Mouse (Mus musculus): ENCODE measurements at regions not wholly inside any gene's neighbourhood (a gene's known extent, or its start where the extent isn't known, plus 50 kb on each side); places are given as distances from the start of the nearest gene placed in this dataset.

DNA sequence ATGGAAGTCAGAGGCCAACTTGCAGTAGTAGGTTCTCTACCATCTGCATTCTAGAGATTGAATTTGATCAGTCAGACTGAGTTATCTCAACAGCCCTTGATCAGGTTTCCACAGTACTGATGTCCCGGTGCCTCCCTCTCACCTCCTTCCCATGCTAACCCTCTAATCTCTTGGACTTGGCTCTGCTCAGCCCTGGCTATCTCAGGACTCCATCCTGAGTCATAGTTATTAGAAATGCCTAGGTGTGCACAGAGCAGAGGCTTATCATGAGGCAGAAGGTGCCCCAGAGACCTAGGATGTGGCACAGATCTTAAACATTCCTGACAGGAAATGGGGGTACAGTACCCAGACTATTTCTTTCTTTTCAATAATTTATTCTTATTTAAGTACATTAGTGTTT, 87.3 kb downstream of the Snrpe start:
- H3K27ac ChIP-seq (ENCODE audit: low read depth, low read length) = no peak overlapping the region
- no peak overlapping the region for H3K9ac ChIP-seq (ENCODE audit: low read depth, low read length)
- no peaks in the 10 kb centered on the region for H3K36me3 ChIP-seq (ENCODE audit: control insufficient read depth, insufficient read depth, low read length)
- no peak overlapping the region for H3K4me3 ChIP-seq (ENCODE audit: low read depth, low read length)
- DNase-seq (ENCODE audit: low spot score) = no peak
- H3K4me2 ChIP-seq (replicated peaks; ENCODE audit: low read depth, low read length) = no peak overlapping the region
- ATAC-seq (ENCODE audit: low FRiP score) = no peak
- H3K27me3 ChIP-seq (ENCODE audit: control insufficient read depth, insufficient read depth, low read length) = no peaks in the 10 kb centered on the region
- no peaks in the 10 kb centered on the region for H3K9me3 ChIP-seq (ENCODE audit: control insufficient read depth, low read length)
- H3K4me1 ChIP-seq (replicated peaks; ENCODE audit: control insufficient read depth, insufficient read depth, low read length) = no peaks in the 10 kb centered on the region
- 100% methylated on average over 1 of the region's 1 CpGs for WGBS

DNA sequence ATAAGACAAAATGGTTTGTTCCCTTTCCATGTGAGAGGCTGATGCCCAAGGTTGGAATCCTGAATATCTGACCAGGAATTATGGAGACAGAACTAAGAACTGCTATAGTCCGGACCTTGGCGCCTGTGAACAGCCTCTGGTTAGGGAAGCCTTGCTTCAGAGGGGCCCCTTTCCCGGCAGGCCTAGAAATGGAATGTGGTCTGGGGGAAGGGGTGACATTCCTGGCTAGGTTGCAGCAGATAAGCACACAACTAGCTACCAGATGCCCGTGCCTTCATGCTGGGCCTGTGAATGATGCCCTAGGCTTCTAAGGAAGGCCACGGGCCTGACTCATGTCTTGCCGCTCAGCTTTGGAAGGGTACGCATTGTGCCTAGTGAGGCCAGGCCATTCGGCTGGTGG, 89.4 kb downstream of the Snrpe start:
- no peak for ATAC-seq (ENCODE audit: low FRiP score)
- 80% methylated on average over 8 of the region's 8 CpGs for WGBS
- Histone ChIP-seq H3K4me1 (replicated peaks; ENCODE audit: control insufficient read depth, insufficient read depth, low read length) (no peaks in the 10 kb centered on the region), H3K4me3 (ENCODE audit: low read depth, low read length) (no peak overlapping the region), H3K9me3 (ENCODE audit: control insufficient read depth, low read length) (no peaks in the 10 kb centered on the region), H3K9ac (ENCODE audit: low read depth, low read length) (no peak overlapping the region), H3K36me3 (ENCODE audit: control insufficient read depth, insufficient read depth, low read length) (no peaks in the 10 kb centered on the region), H3K27ac (ENCODE audit: low read depth, low read length) (no peak overlapping the region), H3K4me2 (replicated peaks; ENCODE audit: low read depth, low read length) (no peak overlapping the region), H3K27me3 (ENCODE audit: control insufficient read depth, insufficient read depth, low read length) (no peaks in the 10 kb centered on the region)
- no peak for DNase-seq (ENCODE audit: low spot score)

- no peaks in the 10 kb centered on the region for H3K27me3 ChIP-seq (ENCODE audit: control insufficient read depth, insufficient read depth, low read length)
- H3K27ac ChIP-seq (ENCODE audit: low read depth, low read length) = no peak overlapping the region
- H3K36me3 ChIP-seq (ENCODE audit: control insufficient read depth, insufficient read depth, low read length) = no peaks in the 10 kb centered on the region
- no peak overlapping the region for H3K4me3 ChIP-seq (ENCODE audit: low read depth, low read length)
- H3K9me3 ChIP-seq (ENCODE audit: control insufficient read depth, low read length) = no peaks in the 10 kb centered on the region
- 93% methylated on average over 5 of the region's 5 CpGs for WGBS
- H3K4me1 ChIP-seq (replicated peaks; ENCODE audit: control insufficient read depth, insufficient read depth, low read length) = no peaks in the 10 kb centered on the region
- DNase-seq (ENCODE audit: low spot score) (no peak), ATAC-seq (ENCODE audit: low FRiP score) (no peak)
- no peak overlapping the region for H3K4me2 ChIP-seq (replicated peaks; ENCODE audit: low read depth, low read length)
- H3K9ac ChIP-seq (ENCODE audit: low read depth, low read length) = no peak overlapping the region
These were observed 92.8 kb upstream of the Sox13 start for GRCm38 (mm10) chr1:133517020-133517419.

DNA sequence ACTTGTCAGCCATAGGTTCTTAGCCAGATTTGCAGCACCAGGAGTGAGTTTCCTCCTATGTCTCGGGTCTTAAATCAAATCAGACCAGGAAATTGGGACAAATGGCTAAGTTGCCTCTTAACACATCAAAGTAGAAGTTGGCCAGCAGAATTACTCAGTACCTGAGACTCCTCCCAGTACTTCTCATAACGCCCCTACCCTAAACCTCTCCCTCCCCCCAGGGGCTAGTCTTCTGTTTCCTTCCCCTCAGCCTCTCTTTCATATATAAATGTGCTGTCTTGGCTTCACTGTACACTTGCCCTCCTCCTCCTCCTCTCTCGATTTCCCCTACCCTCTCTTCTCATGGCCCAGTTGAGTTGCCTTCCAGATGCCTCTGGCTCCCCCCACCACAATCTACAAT, 79.9 kb upstream of the Sox13 start:
- Histone ChIP-seq H3K27me3 (ENCODE audit: control insufficient read depth, insufficient read depth, low read length) (no peaks in the 10 kb centered on the region), H3K9ac (ENCODE audit: low read depth, low read length) (no peak overlapping the region), H3K4me2 (replicated peaks; ENCODE audit: low read depth, low read length) (no peak overlapping the region), H3K27ac (ENCODE audit: low read depth, low read length) (no peak overlapping the region), H3K4me1 (replicated peaks; ENCODE audit: control insufficient read depth, insufficient read depth, low read length) (no peaks in the 10 kb centered on the region), H3K4me3 (ENCODE audit: low read depth, low read length) (no peak overlapping the region), H3K9me3 (ENCODE audit: control insufficient read depth, low read length) (no peaks in the 10 kb centered on the region), H3K36me3 (ENCODE audit: control insufficient read depth, insufficient read depth, low read length) (no peaks in the 10 kb centered on the region)
- DNase-seq (ENCODE audit: low spot score) (no peak), ATAC-seq (ENCODE audit: low FRiP score) (no peak)
- 73% methylated on average over 3 of the region's 3 CpGs for WGBS

GRCm38 (mm10) chr1:133503336-133503735, 79.2 kb upstream of the Sox13 start:
- no peaks in the 10 kb centered on the region for H3K9me3 ChIP-seq (ENCODE audit: control insufficient read depth, low read length)
- no peak for DNase-seq (ENCODE audit: low spot score)
- no peaks in the 10 kb centered on the region for H3K27me3 ChIP-seq (ENCODE audit: control insufficient read depth, insufficient read depth, low read length)
- ATAC-seq (ENCODE audit: low FRiP score) = no peak
- H3K4me3 ChIP-seq (ENCODE audit: low read depth, low read length) = no peak overlapping the region
- no peak overlapping the region for H3K9ac ChIP-seq (ENCODE audit: low read depth, low read length)
- no peak overlapping the region for H3K4me2 ChIP-seq (replicated peaks; ENCODE audit: low read depth, low read length)
- H3K27ac ChIP-seq (ENCODE audit: low read depth, low read length) = no peak overlapping the region
- no peaks in the 10 kb centered on the region for H3K4me1 ChIP-seq (replicated peaks; ENCODE audit: control insufficient read depth, insufficient read depth, low read length)
- WGBS = 94% methylated on average over 2 of the region's 2 CpGs
- H3K36me3 ChIP-seq (ENCODE audit: control insufficient read depth, insufficient read depth, low read length) = no peaks in the 10 kb centered on the region

DNA sequence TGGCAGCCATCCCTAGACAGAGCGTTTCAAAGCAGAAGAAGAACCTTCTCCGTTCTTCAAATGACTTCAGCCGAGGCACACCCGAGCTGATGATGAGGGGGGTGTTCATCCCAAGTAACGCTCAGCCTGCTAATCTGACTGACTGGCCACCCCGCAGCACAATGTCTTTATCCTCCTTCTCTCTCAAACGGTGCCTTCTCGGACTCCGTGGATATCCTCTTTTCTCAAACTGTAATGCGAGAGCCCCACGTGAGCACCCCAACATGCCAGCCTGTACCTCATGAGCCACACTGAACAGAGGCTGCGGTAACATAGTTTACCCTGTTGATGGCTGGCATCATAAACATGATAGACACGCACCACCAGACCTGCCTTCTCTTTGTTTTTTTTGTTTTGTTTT, 76.8 kb upstream of the Sox13 start:
- peak; percentile 21 for DNase-seq (ENCODE audit: low spot score)
- Histone ChIP-seq H3K36me3 (ENCODE audit: control insufficient read depth, insufficient read depth, low read length) (no peaks in the 10 kb centered on the region), H3K27me3 (ENCODE audit: control insufficient read depth, insufficient read depth, low read length) (no peaks in the 10 kb centered on the region), H3K4me1 (replicated peaks; ENCODE audit: control insufficient read depth, insufficient read depth, low read length) (no peaks in the 10 kb centered on the region), H3K4me2 (replicated peaks; ENCODE audit: low read depth, low read length) (no peak overlapping the region), H3K9ac (ENCODE audit: low read depth, low read length) (no peak overlapping the region), H3K4me3 (ENCODE audit: low read depth, low read length) (no peak overlapping the region), H3K9me3 (ENCODE audit: control insufficient read depth, low read length) (no peaks in the 10 kb centered on the region), H3K27ac (ENCODE audit: low read depth, low read length) (no peak overlapping the region)
- WGBS = 54% methylated on average over 13 of the region's 13 CpGs
- no peak for ATAC-seq (ENCODE audit: low FRiP score)

DNA sequence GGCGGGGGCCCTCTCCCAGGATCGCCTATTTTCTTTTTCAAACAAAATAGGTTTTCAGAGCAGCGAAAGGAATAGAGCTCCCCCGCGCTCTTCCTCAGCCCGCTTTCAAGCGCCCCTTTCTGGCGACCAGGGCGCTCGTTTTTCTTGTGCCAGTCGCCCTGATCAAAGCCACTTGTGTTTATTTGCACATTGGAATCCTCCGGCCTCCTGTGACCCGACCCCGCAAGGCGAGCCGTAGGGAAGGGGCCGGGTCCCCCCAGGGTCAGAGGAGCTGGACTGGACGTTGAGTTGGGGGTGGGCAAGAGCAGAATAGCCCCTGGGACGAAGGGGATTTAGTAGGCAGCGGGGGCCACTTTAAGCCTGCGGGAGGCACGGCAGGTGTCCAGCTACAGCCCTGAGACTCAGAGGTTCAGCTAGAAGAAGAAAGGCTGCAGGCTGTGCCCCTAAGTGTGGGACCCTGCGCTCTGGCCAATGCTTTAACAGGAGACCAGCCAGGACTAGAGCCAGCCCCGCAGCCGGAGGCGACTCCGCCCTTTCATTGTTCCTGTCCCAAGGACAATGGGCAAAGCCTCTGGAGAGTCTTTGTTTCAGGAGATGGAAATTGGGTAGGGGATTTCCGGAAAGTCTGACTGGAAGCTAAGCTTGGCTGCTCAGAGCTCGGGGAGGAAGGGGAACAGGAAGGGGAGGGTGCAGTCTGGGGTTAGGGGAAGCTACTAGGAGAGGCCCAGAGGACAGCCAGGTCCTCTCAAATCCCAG, 69.0 kb upstream of the Sox13 start:
- Histone ChIP-seq H3K27me3 (ENCODE audit: control insufficient read depth, insufficient read depth, low read length) (no peaks in the 10 kb centered on the region), H3K4me2 (replicated peaks; ENCODE audit: low read depth, low read length) (peak overlapping the region; percentile 45), H3K36me3 (ENCODE audit: control insufficient read depth, insufficient read depth, low read length) (no peaks in the 10 kb centered on the region), H3K4me1 (replicated peaks; ENCODE audit: control insufficient read depth, insufficient read depth, low read length) (peaks cover 9% of the 10 kb centered on the region), H3K4me3 (ENCODE audit: low read depth, low read length) (peak overlapping the region; percentile 15; the same call in 1 of the 2 replicates), H3K9me3 (ENCODE audit: control insufficient read depth, low read length) (no peaks in the 10 kb centered on the region), H3K9ac (ENCODE audit: low read depth, low read length) (peak overlapping the region; percentile 72), H3K27ac (ENCODE audit: low read depth, low read length) (peak overlapping the region; percentile 97)
- under 1% methylated on average over 29 of the region's 29 CpGs for WGBS
- ATAC-seq (ENCODE audit: low FRiP score) (peak; percentile 81), DNase-seq (ENCODE audit: low spot score) (peak; percentile 85)

DNA sequence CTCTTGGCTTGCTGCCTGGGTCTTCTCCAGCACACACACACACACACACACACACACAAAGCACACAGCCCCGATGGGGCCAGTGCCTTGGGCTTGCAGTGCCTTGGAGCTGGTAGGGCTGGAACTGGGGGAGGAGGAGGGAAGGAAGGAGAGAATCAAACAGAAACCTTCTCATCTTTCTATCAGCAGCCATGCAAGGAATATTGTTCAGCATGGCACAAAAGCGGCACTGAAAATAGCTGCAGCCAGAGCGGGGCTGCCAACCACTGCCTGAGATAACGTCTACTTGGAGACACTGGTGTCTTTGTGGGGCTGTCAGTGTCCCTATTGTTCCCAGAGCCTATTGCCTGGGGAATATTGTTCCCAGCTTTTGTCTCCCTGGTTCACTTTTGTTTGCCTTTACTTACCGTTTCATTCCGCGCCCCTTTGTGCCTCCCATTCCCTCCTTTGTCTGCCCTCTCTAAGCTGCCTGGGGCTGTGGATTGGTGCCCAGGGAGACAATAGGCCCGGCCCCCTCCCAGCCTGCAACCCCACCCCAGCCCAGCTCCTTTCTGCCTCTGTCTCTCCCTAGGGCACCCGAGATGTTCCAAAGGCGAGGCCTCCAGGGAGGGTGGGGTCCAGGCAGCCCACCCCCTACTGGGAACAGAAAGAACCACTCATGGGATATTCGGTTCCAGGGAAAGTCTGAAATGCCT, 68.3 kb upstream of the Sox13 start:
- H3K27ac ChIP-seq (ENCODE audit: low read depth, low read length) = peak overlapping the region; percentile 97
- peaks cover 9% of the 10 kb centered on the region for H3K4me1 ChIP-seq (replicated peaks; ENCODE audit: control insufficient read depth, insufficient read depth, low read length)
- no peaks in the 10 kb centered on the region for H3K9me3 ChIP-seq (ENCODE audit: control insufficient read depth, low read length)
- no peaks in the 10 kb centered on the region for H3K27me3 ChIP-seq (ENCODE audit: control insufficient read depth, insufficient read depth, low read length)
- no peak overlapping the region for H3K4me3 ChIP-seq (ENCODE audit: low read depth, low read length)
- H3K4me2 ChIP-seq (replicated peaks; ENCODE audit: low read depth, low read length) = peak overlapping the region; percentile 45
- H3K36me3 ChIP-seq (ENCODE audit: control insufficient read depth, insufficient read depth, low read length) = no peaks in the 10 kb centered on the region
- H3K9ac ChIP-seq (ENCODE audit: low read depth, low read length) = peak overlapping the region; percentile 72
- DNase-seq (ENCODE audit: low spot score) (peak; percentile 84), ATAC-seq (ENCODE audit: low FRiP score) (peak; percentile 91)
- 2% methylated on average over 11 of the region's 11 CpGs for WGBS

DNA sequence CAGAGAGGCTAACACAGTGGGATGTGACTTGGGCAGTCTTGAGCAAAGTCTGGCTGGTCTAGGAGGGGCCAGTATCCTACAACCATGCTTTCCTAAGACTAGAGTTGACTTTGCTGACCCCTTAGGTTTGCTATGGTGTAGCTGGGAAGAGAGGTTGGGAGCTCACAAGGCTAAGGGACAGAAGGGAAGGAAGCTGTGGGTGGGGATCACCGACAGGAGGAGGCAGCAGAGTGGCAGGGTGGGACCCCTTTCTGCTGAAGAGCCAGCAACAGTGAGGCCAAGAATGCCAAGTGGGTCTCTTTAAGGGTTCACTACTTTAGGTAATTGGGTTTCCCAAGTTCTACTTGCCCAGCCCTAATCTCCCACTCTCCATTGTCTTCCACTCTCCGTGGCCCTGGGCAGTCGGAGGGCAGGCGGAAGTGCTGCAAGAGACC, 67.7 kb upstream of the Sox13 start:
- no peak for ATAC-seq (ENCODE audit: low FRiP score)
- Histone ChIP-seq H3K9me3 (ENCODE audit: control insufficient read depth, low read length) (no peaks in the 10 kb centered on the region), H3K4me3 (ENCODE audit: low read depth, low read length) (no peak overlapping the region), H3K4me2 (replicated peaks; ENCODE audit: low read depth, low read length) (peak overlapping the region; percentile 45), H3K4me1 (replicated peaks; ENCODE audit: control insufficient read depth, insufficient read depth, low read length) (peaks cover 9% of the 10 kb centered on the region), H3K27ac (ENCODE audit: low read depth, low read length) (peak overlapping the region; percentile 97), H3K9ac (ENCODE audit: low read depth, low read length) (peak overlapping the region; percentile 72), H3K27me3 (ENCODE audit: control insufficient read depth, insufficient read depth, low read length) (no peaks in the 10 kb centered on the region), H3K36me3 (ENCODE audit: control insufficient read depth, insufficient read depth, low read length) (no peaks in the 10 kb centered on the region)
- no peak for DNase-seq (ENCODE audit: low spot score)
- WGBS = 6% methylated on average over 4 of the region's 4 CpGs
